Mouse (Mus musculus) lung, postnatal 25 days (tissue): ENCODE measurements at regions not wholly inside any gene's neighbourhood (a gene's known extent, or its start where the extent isn't known, plus 50 kb on each side); places are given as distances from the start of the nearest gene placed in this dataset.
"Not testable (repeated sequence)": the region's sequence is repeated elsewhere in the genome, so short reads cannot be mapped to it uniquely, and the experiment has no call there.

ENCODE experiments used
- DNase-seq: peaks from one replicate; pipeline ENCODE4 v3.0.0; 2022; ENCODE audit warnings: low spot score

DNA sequence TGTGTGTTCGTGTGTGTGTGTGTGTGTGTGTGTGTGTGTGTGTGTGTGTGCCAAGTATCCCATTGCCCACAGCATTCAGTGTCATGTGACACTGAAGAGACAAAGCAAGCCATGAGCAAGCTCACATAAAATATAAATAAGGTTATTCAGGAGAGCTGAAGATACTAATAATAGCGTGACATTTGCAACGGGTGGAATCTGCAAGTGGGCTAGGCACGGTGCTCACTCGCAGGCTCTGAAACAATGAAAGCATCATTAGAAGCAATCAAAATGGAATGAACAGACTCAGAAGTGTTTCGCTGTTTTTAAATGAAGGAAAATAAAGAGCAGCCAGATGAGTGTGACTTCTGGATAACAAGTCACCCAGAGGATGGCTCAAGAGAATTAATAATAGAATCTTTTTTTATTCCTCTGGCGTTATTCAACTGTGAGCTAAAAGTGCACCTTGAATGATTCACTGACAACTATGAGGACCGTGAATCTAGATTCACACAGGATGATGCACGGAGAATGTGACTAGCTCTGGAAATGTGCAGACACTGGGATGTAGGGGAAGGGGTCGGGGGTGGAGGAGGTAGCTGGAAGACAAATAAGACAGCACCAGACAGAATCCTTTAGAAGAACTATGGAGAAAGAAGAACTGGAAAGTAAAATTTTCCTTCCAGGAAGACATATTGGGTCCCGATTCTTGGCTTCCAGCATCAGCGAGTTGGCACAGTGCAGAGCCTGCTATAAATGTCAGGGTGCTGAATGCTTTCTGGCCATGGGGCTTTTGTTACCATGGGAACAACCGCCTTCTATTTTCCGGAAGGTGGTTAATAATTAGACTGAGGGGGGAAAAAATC, 55.3 kb downstream of the Actbl2 start:
- DNase-seq: no peak

DNA sequence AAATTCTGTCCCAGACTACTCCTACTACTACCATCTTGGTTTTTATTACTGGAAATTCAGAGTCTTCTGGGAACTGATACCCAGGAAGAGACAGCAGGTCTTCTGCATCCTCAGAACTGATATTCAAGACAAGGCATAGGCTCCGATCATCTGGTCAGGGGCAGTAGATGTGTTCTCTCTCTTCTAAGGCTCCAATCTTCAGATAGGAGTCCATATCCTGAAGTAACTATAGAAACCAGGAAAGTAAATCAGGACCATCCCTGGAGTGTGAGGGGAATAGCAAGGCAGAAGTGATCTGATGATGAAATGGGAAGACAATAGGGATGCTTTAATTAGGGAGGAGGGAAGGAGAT, 55.9 kb downstream of the Actbl2 start:
- no peak for DNase-seq

DNA sequence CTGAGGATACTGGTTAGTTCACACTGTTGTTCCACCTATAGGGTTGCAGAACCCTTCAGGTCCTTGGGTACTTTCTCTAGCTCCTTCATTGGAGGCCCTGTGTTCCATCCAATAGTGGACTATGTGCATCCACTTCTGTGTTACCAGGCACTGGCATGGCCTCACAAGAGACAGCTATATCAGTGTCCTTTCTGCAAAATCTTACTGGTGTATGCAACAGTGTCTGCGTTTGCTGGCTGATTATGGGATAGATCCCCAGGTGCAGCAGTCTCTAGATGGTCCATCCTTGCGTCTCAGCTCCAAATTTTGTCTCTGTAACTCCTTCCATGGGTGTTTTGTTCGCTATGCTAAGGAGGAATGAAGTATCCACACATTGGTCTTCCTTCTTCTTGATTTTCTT, 58.7 kb downstream of the Actbl2 start:
- not testable (repeated sequence) for DNase-seq

DNA sequence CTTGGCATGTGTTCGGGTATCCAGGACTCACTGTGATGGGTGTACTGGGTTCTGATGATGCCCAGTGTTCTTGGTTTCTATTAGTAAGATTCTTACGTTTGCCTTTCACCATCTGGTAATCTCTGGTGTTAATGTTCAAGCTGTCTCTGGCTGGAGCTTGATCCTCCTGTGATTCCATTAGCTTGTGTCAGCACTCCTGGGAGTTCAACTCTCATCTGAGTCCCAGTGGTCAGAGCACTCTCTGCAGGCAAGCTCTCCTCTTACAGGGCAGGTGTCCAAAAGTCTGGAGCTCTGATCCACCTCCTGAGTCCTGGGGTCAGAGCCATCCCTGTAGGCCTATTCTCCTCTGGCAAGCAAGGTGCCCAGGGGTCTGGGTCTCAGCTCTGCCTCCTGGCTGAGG, 63.1 kb downstream of the Actbl2 start:
- not testable (repeated sequence) for DNase-seq

DNA sequence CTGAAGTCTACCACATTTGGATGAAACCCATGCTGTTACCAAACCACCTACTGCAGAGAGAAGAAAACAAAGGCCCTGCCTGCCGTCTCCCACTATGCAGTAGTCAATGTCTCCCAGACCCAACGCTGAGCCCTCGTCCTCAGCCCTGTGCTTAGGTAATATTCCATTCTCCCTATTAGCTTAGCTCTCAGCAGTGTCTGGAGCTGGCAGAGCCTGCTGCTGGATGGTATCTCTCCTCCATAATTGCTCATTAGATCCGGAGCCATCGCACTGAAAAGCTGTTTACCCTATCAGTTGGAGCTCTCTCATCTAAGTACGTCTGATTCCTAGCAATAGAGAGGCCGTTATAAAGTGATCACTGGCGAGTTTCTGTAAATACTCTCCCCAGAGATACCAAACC, 68.4 kb downstream of the Actbl2 start:
- DNase-seq: no peak

DNA sequence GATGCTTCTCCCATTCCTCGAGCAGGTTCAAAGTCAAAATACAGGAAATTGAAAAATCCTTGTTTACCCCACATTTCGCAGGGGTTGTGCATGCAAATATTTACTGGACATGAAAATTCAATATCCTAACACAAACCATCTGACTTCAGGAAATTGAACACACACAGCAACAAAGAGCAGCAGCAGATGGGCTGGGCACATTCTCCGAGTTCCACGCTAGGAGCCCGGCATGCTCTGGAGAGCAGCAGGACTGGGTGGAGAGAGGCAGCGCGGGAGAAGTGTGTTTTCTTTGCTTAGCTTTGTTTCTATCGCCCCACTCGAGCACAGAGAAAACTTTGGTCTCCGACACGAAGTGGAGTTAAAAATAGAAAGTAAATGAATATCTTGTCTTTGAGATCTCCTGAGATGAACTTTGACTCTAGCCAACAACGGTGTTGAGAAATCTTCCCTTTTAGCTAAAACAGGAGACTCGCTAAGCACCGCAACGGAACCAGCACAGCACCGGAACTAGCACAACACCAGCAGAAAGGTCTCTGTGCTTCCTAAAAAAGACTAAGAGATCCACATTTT, 71.4 kb downstream of the Actbl2 start:
- peak; percentile 21 for DNase-seq

DNA sequence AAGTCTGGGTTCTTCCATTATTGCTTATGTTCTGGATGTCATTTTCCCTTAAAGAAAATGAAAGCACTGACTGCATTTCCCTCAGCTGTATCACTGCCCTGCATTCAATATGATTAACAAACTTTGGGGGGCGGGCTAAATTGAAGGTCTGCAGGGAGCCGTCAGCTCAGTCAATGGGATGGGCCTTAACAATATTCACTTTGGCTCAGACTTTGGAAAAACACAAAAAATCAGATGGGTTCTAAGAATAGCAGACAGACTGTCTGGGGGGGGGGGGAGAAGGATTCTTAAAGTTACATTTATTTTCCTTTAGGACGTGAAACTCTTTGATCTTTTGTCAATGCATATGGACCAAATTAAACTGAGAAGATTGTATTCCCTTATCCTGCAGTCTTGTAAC, 78.2 kb downstream of the Actbl2 start:
- DNase-seq: no peak

DNA sequence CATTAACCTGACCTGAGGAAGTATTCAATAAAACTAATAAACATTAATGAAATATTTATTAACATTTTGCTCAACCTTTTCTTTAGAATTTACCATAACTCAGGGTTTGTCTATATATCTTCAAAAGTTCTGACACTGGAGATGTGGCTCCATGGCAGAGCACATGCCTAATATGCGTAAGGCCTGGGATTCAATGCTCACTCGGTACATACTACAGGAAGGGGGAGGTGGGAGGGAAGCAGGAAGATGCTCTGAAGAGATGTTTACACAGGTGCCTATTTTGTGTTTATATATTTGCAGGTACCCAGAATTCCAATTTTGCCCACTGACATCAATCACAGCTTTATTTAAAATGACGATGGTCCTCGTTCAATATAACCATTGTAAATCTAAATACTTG, 79.0 kb downstream of the Actbl2 start:
- DNase-seq: no peak

DNA sequence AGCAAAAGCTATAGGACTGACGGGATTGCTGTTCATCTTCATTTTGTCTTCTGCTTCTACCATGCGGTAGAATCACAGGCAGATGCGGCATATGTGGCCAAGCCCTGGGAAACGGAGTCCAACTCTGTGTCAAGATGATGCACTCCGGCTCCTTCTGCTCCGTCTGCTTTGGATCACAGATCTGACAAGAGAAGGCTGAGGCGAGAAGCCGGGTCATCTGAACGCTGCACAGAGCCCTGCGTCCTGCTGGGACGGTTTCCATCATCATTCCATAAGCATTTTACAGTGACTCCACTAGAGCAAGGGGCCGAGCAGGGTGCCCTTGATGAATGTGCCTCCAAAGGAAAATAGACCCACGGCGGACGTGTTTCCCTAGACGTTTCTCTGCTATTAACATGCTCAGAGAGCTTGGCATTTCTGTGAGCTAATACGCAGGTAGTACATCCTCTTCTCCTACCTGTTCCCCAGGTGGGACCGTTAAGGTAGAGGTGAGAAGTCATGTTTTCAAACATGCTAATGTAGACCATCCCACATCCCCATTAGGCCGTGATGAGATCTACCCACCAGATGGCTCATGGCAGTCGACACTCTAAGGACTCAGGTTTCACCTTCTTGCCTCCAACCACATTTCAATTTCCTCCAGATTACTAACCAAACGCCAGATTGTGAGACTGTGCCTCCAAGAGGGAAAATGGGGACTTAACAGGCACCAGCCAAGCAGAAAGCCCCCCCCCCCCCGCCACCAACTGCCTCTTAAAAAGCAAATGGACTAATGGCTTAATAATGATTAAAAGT, 79.6 kb downstream of the Actbl2 start:
- no peak for DNase-seq

DNA sequence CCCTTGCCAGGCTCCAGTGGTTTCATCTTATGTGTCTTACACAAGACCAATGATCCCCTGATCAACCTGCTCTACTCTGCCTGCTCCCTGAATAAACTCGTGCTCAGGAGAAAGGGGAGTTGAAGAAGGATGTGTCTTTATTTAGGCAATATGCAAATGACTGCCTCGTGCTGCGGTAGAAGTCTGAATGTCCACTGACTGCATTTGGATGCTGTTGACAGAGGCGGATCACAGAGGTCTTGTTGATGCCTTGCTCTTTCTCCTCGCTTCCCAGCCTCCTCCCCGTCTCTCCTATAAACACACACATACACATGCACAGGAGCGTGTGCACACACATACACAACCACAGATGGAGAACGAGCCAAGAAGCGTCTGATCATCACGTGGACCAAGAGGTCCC, 90.2 kb downstream of the Actbl2 start:
- no peak for DNase-seq

DNA sequence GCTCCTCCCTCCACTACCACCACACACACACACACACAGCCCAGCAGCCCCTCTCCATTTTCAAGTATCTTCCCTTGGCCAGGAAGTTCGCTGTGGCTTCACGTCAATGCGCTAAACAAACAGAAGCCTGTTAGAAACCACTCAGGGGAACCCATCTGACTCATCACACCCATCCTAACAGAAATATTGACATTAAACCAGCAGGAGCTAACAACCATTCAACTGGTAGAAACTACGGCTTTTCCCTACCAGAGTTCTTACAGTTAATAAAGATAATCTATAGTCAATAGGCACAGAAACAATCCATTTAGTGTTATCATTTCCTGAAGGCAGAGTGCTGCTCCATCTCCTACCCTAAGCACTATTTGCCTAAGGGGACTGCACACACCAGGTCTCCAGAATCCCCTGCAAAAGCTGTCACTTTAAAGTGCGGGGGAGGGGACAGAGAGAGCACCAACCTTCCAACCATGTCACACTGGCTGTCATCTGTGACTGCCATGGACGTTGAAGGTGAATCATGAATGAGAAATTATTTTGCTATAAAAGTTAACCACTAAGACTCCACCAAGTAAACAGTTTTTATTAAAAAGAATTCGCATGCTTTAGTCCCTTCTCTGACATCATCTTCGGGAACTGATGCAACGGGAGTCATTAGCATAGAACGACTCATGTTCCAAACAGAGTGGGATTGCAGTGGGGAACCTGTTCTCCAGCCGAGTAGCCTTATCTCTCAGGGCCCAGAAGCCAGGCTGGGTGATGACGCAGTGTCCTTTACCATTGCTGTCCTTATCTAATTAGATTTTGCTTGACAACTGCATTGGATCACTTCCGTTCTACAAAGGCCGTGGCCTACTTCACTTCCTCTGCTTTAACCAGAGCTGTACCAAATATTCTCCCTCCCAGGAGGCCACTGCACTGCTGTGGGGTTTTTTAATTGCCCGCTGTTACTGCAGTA, 91.0 kb downstream of the Actbl2 start:
- DNase-seq: no peak

DNA sequence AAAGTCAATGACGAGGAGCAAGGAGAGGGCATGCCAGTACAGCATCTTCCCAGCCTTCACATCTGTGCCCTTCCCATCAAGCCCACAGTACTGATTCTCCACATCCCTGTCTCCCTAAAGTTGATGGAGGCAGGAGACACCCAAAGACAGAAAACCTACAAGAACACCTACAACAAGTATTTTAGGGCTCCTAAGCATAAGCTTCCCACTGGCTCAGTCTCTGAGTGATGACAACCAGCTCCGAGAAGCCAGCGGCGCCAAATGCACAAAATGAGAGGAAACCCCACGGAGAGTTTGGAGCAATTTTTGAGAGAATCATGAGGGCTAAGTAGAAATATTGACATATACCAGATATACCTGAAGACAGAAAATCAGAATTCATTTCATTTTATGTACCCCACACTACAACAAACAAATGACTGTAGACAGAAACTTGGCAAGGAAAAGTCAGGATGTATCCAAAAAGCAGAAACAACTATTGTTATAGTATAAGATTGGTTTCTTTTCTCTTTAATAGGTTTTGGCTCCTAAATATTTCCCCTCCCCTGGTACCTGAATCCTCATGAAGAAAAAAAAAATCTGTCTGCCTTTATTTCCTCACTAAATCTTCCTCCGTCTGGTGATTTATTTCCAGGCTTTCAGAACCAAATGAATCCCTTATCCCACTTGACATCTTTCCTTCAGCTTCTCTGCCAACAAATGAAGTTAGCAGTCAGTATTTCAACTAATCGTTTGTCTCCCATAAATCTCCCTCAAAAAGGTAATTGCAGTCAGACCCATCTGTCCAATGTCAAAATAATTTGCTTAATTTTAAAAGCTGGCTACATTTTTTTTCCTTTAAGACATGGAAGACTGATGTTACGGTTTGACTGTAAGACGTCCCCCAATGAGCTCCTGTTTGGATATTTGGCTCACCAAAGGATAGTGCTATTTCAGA, 102.0 kb downstream of the Actbl2 start:
- no peak for DNase-seq

DNA sequence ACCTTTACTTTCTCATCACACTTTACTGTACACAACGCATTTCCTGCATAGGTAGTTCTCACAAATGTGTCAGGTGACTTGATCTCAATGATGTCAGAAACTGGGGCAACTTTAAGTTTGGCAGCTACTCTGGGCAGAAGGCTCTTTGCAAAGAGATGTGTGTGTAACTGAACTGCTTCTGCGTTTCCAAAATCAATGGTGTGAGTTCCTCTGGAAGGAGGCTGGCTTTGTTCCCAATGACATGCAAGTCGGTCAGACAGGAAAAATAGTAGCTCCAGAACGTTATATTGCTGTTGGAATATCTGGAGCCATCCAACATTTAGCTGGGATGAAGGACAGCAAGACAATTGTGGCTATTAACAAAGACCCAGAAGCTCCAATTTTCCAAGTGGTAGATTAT, 106.6 kb downstream of the Actbl2 start:
- DNase-seq: no peak

DNA sequence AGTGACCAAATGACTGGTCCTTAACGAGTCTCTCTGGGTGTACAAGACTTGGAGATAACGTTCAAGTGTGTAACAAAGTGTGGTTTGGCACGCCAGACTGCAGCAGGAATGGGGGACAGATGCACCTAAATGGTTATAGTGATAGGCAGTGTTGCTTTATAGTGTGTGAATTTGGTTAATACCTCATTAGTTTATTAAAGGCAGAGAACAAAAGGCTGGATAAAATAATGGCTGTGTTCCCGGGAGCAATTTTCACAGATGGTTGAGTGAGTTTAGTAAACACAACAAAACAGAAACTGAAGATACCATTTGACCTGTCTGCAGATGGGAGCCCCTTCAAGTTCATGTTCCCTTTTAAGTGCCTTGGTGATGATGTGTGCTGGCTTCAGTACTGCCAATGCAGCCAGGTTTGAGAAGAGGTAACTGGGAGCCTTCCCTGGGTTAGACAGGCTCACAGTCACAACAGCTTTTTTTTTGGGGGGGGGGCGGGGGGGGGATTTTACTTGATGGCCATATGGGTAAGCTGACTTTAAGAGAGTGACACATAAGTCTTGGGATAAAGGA, 108.4 kb downstream of the Actbl2 start:
- no peak for DNase-seq

DNA sequence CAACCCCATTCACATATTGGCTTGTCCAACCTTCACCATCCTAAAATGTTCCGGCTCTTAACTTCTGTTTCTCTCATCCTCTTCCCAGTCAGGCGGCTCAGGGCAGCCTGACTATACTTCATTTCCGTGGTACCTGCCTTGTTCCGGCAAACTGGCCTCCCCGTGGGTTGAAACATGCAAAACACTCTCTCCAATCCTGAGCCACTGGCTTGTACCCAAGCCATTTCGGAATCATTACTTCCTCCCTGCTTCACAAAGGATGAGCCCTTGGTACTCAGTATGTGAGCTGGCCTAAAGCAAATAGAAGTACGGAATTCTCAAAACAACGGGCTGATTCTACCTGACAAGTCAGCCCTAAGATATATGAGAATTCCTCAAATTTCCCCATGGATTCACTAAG, 112.1 kb downstream of the Actbl2 start:
- no peak for DNase-seq

DNA sequence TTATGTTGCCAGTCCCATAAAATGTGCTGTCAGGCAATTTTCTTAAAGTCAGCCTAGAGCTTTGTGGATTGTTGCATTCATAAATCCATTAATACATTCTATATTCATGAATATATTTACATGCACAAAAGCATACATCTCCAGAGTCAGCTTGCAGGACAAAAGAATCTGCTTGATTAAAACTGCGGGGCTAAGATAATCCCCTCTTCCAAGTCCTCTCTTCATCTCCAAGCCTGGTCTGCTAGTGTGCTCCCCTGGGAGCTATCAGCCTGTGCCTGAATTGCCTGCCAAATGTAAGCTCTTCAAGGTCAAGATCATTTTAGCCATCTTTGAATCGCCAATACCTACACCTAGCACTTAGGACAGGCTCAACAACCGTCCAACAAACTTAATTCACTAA, 112.8 kb downstream of the Actbl2 start:
- no peak for DNase-seq

DNA sequence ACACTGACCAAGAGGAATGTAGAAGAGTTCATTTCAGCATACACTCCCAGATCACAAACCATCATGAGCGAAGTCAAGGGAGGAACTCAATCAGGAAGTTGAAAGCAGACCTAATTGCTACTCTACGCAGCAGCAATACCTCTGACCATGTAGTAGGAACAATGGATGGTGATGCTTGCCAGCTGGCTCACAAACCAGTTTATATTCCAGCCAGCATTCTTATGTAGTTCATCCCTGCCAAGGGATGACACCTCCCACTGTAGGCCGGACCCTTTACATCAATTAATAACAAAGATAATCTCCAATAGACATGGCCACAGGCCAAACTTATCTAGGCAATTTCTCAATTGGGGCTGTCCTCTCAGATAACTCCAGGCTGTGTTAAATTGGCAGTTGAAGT, 115.1 kb downstream of the Actbl2 start:
- peak; percentile 21 for DNase-seq

DNA sequence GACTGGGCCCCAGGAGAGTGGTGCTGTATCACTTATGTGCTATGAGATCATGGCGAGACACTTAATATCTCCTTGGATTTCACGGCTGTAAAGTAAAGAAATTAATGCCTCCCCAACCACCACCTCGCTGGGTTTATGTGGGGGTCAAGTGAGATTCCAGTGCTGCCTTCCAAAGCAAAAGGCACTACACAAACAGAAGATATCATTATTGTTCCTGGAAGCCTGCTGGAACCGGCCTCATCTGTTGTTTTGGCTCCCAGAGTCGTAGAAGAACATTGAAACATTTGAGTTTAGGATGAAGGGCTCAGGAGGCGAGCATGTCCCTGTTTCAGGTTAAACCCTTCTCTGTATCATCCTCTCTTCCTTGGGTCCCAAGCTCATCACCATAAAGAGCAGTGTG, 116.6 kb downstream of the Gpbp1 start:
- DNase-seq: no peak

DNA sequence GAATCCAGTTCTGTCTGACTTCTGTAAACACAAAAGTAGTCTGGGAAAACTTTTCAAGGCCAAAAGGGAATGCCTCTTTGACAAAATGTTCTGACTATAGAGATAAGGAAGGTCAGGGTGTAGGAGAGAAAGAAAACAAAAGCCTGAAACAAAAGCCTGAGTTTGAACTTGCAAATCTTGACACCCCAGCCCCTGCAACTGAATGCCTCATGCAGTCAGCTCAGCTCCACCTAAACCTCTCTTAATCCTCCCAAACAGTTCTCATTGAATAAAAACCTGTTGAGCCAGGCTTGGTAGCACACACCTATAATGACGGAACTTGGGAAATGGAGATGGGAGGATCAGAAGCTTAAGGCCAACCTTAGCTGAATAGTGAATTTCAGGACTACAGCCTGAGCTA, 116.1 kb downstream of the Gpbp1 start:
- no peak for DNase-seq
